Mouse (Mus musculus) splenic B cell, adult 2 months (primary cell): ENCODE measurements around the gene Irf1.

ENCODE experiments used
- DNase-seq: peaks from one replicate; pipeline ENCODE4 v3.0.0-alpha.2; 2011; ENCODE audit warnings: low read depth, low spot score
- H3K27me3 ChIP-seq: 2 replicates; pipeline ENCODE4 v1.6.1; 2012; ENCODE audit warnings: mild to moderate bottlenecking, low read length, moderate library complexity, mixed read lengths; ENCODE audit not compliant: control insufficient read depth, poor library complexity, insufficient read depth, severe bottlenecking
- H3K36me3 ChIP-seq: 2 replicates; pipeline ENCODE4 v1.6.1; 2012; ENCODE audit warnings: mild to moderate bottlenecking, low read length, moderate library complexity, mixed read lengths; ENCODE audit not compliant: control insufficient read depth, poor library complexity, insufficient read depth, severe bottlenecking

Gene Irf1

GRCm38 (mm10) chr11:53769760-53770124, at the start of gene Irf1:
Gene Irf1, plus strand, starts transcription at chr11:53770014.
- Histone ChIP-seq H3K36me3 (peaks cover 23% of the 10 kb centered on the region), H3K27me3 (no peaks in the 10 kb centered on the region)
- DNase-seq = peak; percentile 98

GRCm38 (mm10) chr11:53720715-53721114, 49.1 kb upstream of the Irf1 start, which contains the start of gene Il5:
Gene Il5, plus strand, starts transcription at chr11:53720794.
- Histone ChIP-seq H3K36me3 (no peaks in the 10 kb centered on the region), H3K27me3 (no peaks in the 10 kb centered on the region)
- DNase-seq = no peak

GRCm38 (mm10) chr11:53731457-53731856, 38.4 kb upstream of the Irf1 start:
- DNase-seq = no peak
- H3K36me3 ChIP-seq = no peaks in the 10 kb centered on the region
- no peaks in the 10 kb centered on the region for H3K27me3 ChIP-seq

GRCm38 (mm10) chr11:53732244-53732643, 37.6 kb upstream of the Irf1 start:
- Histone ChIP-seq H3K36me3 (no peaks in the 10 kb centered on the region), H3K27me3 (no peaks in the 10 kb centered on the region)
- no peak for DNase-seq

- DNase-seq = peak; percentile 56
- H3K36me3 ChIP-seq = no peaks in the 10 kb centered on the region
- no peaks in the 10 kb centered on the region for H3K27me3 ChIP-seq
Measured at GRCm38 (mm10) chr11:53733824-53734223, 36.0 kb upstream of the Irf1 start.

- no peak for DNase-seq
- no peaks in the 10 kb centered on the region for H3K36me3 ChIP-seq
Measured at GRCm38 (mm10) chr11:53734431-53734830, 35.4 kb upstream of the Irf1 start.

GRCm38 (mm10) chr11:53734970-53735681, 34.7 kb upstream of the Irf1 start:
- DNase-seq = no peak
- H3K27me3 ChIP-seq = no peaks in the 10 kb centered on the region
- no peaks in the 10 kb centered on the region for H3K36me3 ChIP-seq

More at GRCm38 (mm10) chr11:53734431-53734830, 35.4 kb upstream of the Irf1 start:
- H3K27me3 ChIP-seq = no peaks in the 10 kb centered on the region

GRCm38 (mm10) chr11:53735682-53736245, 34.0 kb upstream of the Irf1 start:
- peak; percentile 91 for DNase-seq
- Histone ChIP-seq H3K27me3 (no peaks in the 10 kb centered on the region), H3K36me3 (no peaks in the 10 kb centered on the region)

GRCm38 (mm10) chr11:53736771-53737572, 32.8 kb upstream of the Irf1 start:
- no peaks in the 10 kb centered on the region for H3K27me3 ChIP-seq
- no peaks in the 10 kb centered on the region for H3K36me3 ChIP-seq
- DNase-seq = peak; percentile 91

GRCm38 (mm10) chr11:53737573-53737946, 32.3 kb upstream of the Irf1 start:
- peak; percentile 76 for DNase-seq
- no peaks in the 10 kb centered on the region for H3K27me3 ChIP-seq
- no peaks in the 10 kb centered on the region for H3K36me3 ChIP-seq

GRCm38 (mm10) chr11:53742353-53742752, 27.5 kb upstream of the Irf1 start:
- H3K27me3 ChIP-seq = no peaks in the 10 kb centered on the region
- no peaks in the 10 kb centered on the region for H3K36me3 ChIP-seq
- DNase-seq = no peak

GRCm38 (mm10) chr11:53745260-53745659, 24.6 kb upstream of the Irf1 start:
- Histone ChIP-seq H3K27me3 (no peaks in the 10 kb centered on the region), H3K36me3 (no peaks in the 10 kb centered on the region)
- DNase-seq = no peak

GRCm38 (mm10) chr11:53747985-53748384, 21.8 kb upstream of the Irf1 start:
- no peaks in the 10 kb centered on the region for H3K36me3 ChIP-seq
- no peaks in the 10 kb centered on the region for H3K27me3 ChIP-seq
- peak; percentile 69 for DNase-seq

- Histone ChIP-seq H3K27me3 (no peaks in the 10 kb centered on the region), H3K36me3 (no peaks in the 10 kb centered on the region)
- peak; percentile 57 for DNase-seq
Measured at GRCm38 (mm10) chr11:53748614-53749013, 21.2 kb upstream of the Irf1 start.

GRCm38 (mm10) chr11:53749306-53749705, 20.5 kb upstream of the Irf1 start:
- H3K27me3 ChIP-seq = no peaks in the 10 kb centered on the region
- DNase-seq = no peak
- no peaks in the 10 kb centered on the region for H3K36me3 ChIP-seq
